Mouse (Mus musculus): ENCODE data around the gene Rsg1. TPM values are rescaled to one million over a fixed set of nuclear protein-coding genes. Genes with fewer than 3 reads are reported as not detected.

Rsg1 gene
- total and polyA plus RNA-seq, 3 experiments = 1.1 to 4.5 (median 3.2) TPM

- H3K4me3 ChIP-seq (replicated peaks in 1 of 3; ENCODE audit: low read depth in 2 of 3, low read length in 2 of 3, poor library complexity in 1 of 3) = no peak overlapping the region
- H3K9me3 ChIP-seq (replicated peaks; ENCODE audit: low read length) = no peaks in the 10 kb centered on the region
- peaks cover 0 to 31% of the 10 kb centered on the region in 2 experiments; a peak in 2 of 4 replicates for H3K4me1 ChIP-seq (ENCODE audit: control insufficient read depth in 1 of 2, insufficient read depth in 2 of 2)
- no peak for DNase-seq (ENCODE audit: extremely low read depth)
- dilution Hi-C loops (cut with MboI; ENCODE audit: extremely low pct_ligation_motif_present, extremely low pct_unique_long_range_greater_than_20kb, low sequenced_read_pairs) = no loop called here
- TF ChIP-seq ZNF384 (IDR thresholded peaks at IDR 0.05; ENCODE audit: low read depth, low read length) (no peak), MAFK (IDR thresholded peaks at IDR 0.05; ENCODE audit: insufficient replicate concordance, low read length) (no peak), RCOR1 (conservative IDR thresholded peaks at IDR 0.05; ENCODE audit: low read depth, low read length) (no peak), HCFC1 (IDR thresholded peaks at IDR 0.05; ENCODE audit: low read depth, low read length) (no peak), CHD1 (IDR thresholded peaks at IDR 0.05; ENCODE audit: low read depth, low read length) (no peak), JUND (conservative IDR thresholded peaks at IDR 0.05; ENCODE audit: low read depth, low read length) (no peak)
- H3K79me2 ChIP-seq (replicated peaks; ENCODE audit: control insufficient read depth, extremely low read depth, insufficient read depth, poor library complexity, severe bottlenecking) = peaks cover 57% of the 10 kb centered on the region
- H3K9ac ChIP-seq (ENCODE audit: insufficient read depth, low read depth) = no peak overlapping the region
- in situ Hi-C loops (cut with MboI; ENCODE audit: low pct_ligation_motif_present, low pct_unique_long_range_greater_than_20kb, low sequenced_read_pairs) = no loop called here
- H3K36me3 ChIP-seq (replicated peaks in 1 of 2; ENCODE audit: control insufficient read depth in 1 of 2, insufficient read depth in 1 of 2, low read length in 1 of 2) = peaks cover 24 to 66% of the 10 kb centered on the region in 2 experiments
- H3K27ac ChIP-seq (ENCODE audit: insufficient read depth, low read depth) = no peak overlapping the region
- no peaks in the 10 kb centered on the region for H3K27me3 ChIP-seq (replicated peaks)
- no peak overlapping the region for H3K4me2 ChIP-seq (ENCODE audit: insufficient read depth, low read depth, poor library complexity, severe bottlenecking)
Observed at GRCm38 (mm10) chr4:141165744-141166292, 47.9 kb upstream of the Rsg1 start.

GRCm38 (mm10) chr4:141167156-141167555, 46.6 kb upstream of the Rsg1 start:
- peaks cover 44% of the 10 kb centered on the region for H3K79me2 ChIP-seq (replicated peaks; ENCODE audit: control insufficient read depth, extremely low read depth, insufficient read depth, poor library complexity, severe bottlenecking)
- TF ChIP-seq RAD21 (IDR thresholded peaks at IDR 0.05; ENCODE audit: low read depth, low read length) = peak; percentile 3
- no peak for TF ChIP-seq MAZ (IDR thresholded peaks at IDR 0.05; ENCODE audit: low read depth, low read length)
- H3K27me3 ChIP-seq (replicated peaks) = no peaks in the 10 kb centered on the region
- no peak for DNase-seq (ENCODE audit: extremely low read depth)
- no peak overlapping the region for H3K4me3 ChIP-seq (replicated peaks in 1 of 3; ENCODE audit: low read depth in 2 of 3, low read length in 2 of 3, poor library complexity in 1 of 3)
- H3K9me3 ChIP-seq (replicated peaks; ENCODE audit: low read length) = no peaks in the 10 kb centered on the region
- no peak overlapping the region for H3K27ac ChIP-seq (ENCODE audit: insufficient read depth, low read depth)
- dilution Hi-C loops (cut with MboI; ENCODE audit: extremely low pct_ligation_motif_present, extremely low pct_unique_long_range_greater_than_20kb, low sequenced_read_pairs) (no loop called here), in situ Hi-C loops (cut with MboI; ENCODE audit: low pct_ligation_motif_present, low pct_unique_long_range_greater_than_20kb, low sequenced_read_pairs) (no loop called here)
- peaks cover 0 to 23% of the 10 kb centered on the region in 2 experiments; a peak in 2 of 4 replicates for H3K4me1 ChIP-seq (ENCODE audit: control insufficient read depth in 1 of 2, insufficient read depth in 2 of 2)
- H3K9ac ChIP-seq (ENCODE audit: insufficient read depth, low read depth) = no peak overlapping the region
- peaks cover 36 to 72% of the 10 kb centered on the region in 2 experiments for H3K36me3 ChIP-seq (replicated peaks in 1 of 2; ENCODE audit: control insufficient read depth in 1 of 2, insufficient read depth in 1 of 2, low read length in 1 of 2)
- no peak overlapping the region for H3K4me2 ChIP-seq (ENCODE audit: insufficient read depth, low read depth, poor library complexity, severe bottlenecking)

DNA sequence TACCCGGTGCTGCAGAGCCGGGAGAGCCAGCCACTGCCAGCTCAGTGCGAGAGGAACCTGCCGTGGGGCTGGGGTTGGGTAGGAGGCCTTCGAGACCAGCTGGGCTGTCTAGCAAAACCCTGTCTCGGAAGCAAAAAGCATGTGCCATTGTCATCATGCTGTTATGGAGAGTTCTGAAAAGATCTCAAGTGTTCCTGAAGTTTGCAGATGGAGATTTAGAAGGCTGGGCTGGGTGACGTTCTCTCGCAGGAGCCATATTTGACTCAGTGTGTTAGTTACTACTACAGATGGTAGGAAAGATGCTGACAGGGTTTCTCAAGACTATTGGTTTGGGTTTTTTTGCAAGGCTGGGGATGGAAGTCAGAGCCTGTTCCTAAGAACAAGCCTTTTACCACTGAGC, 41.6 kb upstream of the Rsg1 start:
- Histone ChIP-seq H3K79me2 (replicated peaks; ENCODE audit: control insufficient read depth, extremely low read depth, insufficient read depth, poor library complexity, severe bottlenecking) (peaks cover 13% of the 10 kb centered on the region), H3K4me2 (ENCODE audit: insufficient read depth, low read depth, poor library complexity, severe bottlenecking) (no peak overlapping the region), H3K9ac (ENCODE audit: insufficient read depth, low read depth) (no peak overlapping the region), H3K9me3 (replicated peaks; ENCODE audit: low read length) (no peaks in the 10 kb centered on the region), H3K4me3 (replicated peaks in 1 of 3; ENCODE audit: low read depth in 2 of 3, low read length in 2 of 3, poor library complexity in 1 of 3) (no peak overlapping the region), H3K36me3 (replicated peaks in 1 of 2; ENCODE audit: control insufficient read depth in 1 of 2, insufficient read depth in 1 of 2, low read length in 1 of 2) (peaks cover 67 to 87% of the 10 kb centered on the region in 2 experiments), H3K4me1 (ENCODE audit: control insufficient read depth in 1 of 2, insufficient read depth in 2 of 2) (no peaks in the 10 kb centered on the region), H3K27me3 (replicated peaks) (no peaks in the 10 kb centered on the region), H3K27ac (ENCODE audit: insufficient read depth, low read depth) (no peak overlapping the region)
- no peak for TF ChIP-seq ZKSCAN1 (IDR thresholded peaks at IDR 0.05; ENCODE audit: borderline replicate concordance, low read depth, low read length)
- TF ChIP-seq KAT2A (IDR thresholded peaks at IDR 0.05; ENCODE audit: insufficient replicate concordance, low read length) = no peak
- TF ChIP-seq ZC3H11A (IDR thresholded peaks at IDR 0.05; ENCODE audit: low read depth, low read length) = no peak
- TF ChIP-seq SIN3A (IDR thresholded peaks at IDR 0.05; ENCODE audit: low read length) = no peak
- no peak for TF ChIP-seq HCFC1 (IDR thresholded peaks at IDR 0.05; ENCODE audit: low read depth, low read length)
- TF ChIP-seq USF2 (conservative IDR thresholded peaks at IDR 0.05; ENCODE audit: low read depth, low read length) = no peak
- TF ChIP-seq CTCF (conservative IDR thresholded peaks at IDR 0.05 in 1 of 2, IDR thresholded peaks at IDR 0.05 in 1 of 2; ENCODE audit: low read depth in 2 of 2, low read length in 2 of 2) = no peak
- no peak for TF ChIP-seq CHD1 (IDR thresholded peaks at IDR 0.05; ENCODE audit: low read depth, low read length)
- TF ChIP-seq NELFE (IDR thresholded peaks at IDR 0.05; ENCODE audit: low read depth, low read length) = no peak
- TF ChIP-seq ZNF384 (IDR thresholded peaks at IDR 0.05; ENCODE audit: low read depth, low read length) = no peak
- no peak for TF ChIP-seq EP300 (IDR thresholded peaks at IDR 0.05; ENCODE audit: low read length)
- TF ChIP-seq MXI1 (IDR thresholded peaks at IDR 0.05; ENCODE audit: low read depth, low read length) = no peak
- no peak for TF ChIP-seq NRF1 (IDR thresholded peaks at IDR 0.05; ENCODE audit: low read depth, low read length)
- no peak for TF ChIP-seq JUN (IDR thresholded peaks at IDR 0.05; ENCODE audit: insufficient read depth, low read depth, low read length)
- TF ChIP-seq CHD2 (IDR thresholded peaks at IDR 0.05; ENCODE audit: low read length) = no peak
- no peak for TF ChIP-seq GABPA (IDR thresholded peaks at IDR 0.05; ENCODE audit: insufficient replicate concordance, low read depth, low read length)
- TF ChIP-seq MEF2A (IDR thresholded peaks at IDR 0.05; ENCODE audit: borderline replicate concordance, low read depth, low read length) = no peak
- in situ Hi-C loops (cut with MboI; ENCODE audit: low pct_ligation_motif_present, low pct_unique_long_range_greater_than_20kb, low sequenced_read_pairs) (no loop called here), dilution Hi-C loops (cut with MboI; ENCODE audit: extremely low pct_ligation_motif_present, extremely low pct_unique_long_range_greater_than_20kb, low sequenced_read_pairs) (no loop called here)
- no peak for DNase-seq (ENCODE audit: extremely low read depth)
